Mouse (Mus musculus) left cerebral cortex, adult 6 months (tissue): ENCODE measurements around the gene Olfr1280. TPM values are rescaled to one million over a fixed set of nuclear protein-coding genes. Genes with fewer than 3 reads are reported as not detected.

Experiments
- long read RNA-seq, 2 experiments: library from polyadenylated mRNA; unstranded; transcript quantifications; one replicate each; pipeline ENCODE4 v2.0.0; 2019 to 2020
- polyA plus RNA-seq: library from polyadenylated mRNA; unstranded; fragments of <200 nt; fragmentation: Nextera tagmentation; gene quantifications from 2 replicates; pipeline ENCODE4 v1.2.3, GENCODE M21; 2021

Olfr1280 gene
- not detected in 2 replicates for polyA plus RNA-seq
- long read RNA-seq, experiment 1, result 0 reads
- long read RNA-seq, experiment 2, result 0 reads

GRCm38 (mm10) chr2:111313717-111314116 lies at the start of gene Olfr1280:
Gene Olfr1280, plus strand, starts transcription at chr2:111314017.

GRCm38 (mm10) chr2:111274006-111274405 lies 39.8 kb upstream of the Olfr1280 start, which contains the start of gene Olfr1277:
Gene Olfr1277, minus strand, starts transcription at chr2:111274106.

GRCm38 (mm10) chr2:111289836-111290235 lies 24.0 kb upstream of the Olfr1280 start, which contains the start of gene Olfr1278:
Gene Olfr1278, plus strand, starts transcription at chr2:111290136.

GRCm38 (mm10) chr2:111300374-111300773 lies 13.4 kb upstream of the Olfr1280 start, which contains the start of gene Olfr1279:
Gene Olfr1279, plus strand, starts transcription at chr2:111300635.

GRCm38 (mm10) chr2:111326220-111326619 lies 12.4 kb downstream of the Olfr1280 start, which contains the start of gene Olfr1281:
Gene Olfr1281, plus strand, starts transcription at chr2:111326520.

GRCm38 (mm10) chr2:111335976-111336375 lies 22.2 kb downstream of the Olfr1280 start, which contains the start of gene Olfr1282:
Gene Olfr1282, minus strand, starts transcription at chr2:111336076.

GRCm38 (mm10) chr2:111366490-111366889 lies 52.7 kb downstream of the Olfr1280 start, which contains the start of gene Olfr1283:
Gene Olfr1283, plus strand, starts transcription at chr2:111366790.

GRCm38 (mm10) chr2:111375222-111375621 lies 61.4 kb downstream of the Olfr1280 start, which contains the start of gene Olfr1284:
Gene Olfr1284, plus strand, starts transcription at chr2:111375522.

Other genes starting within 250 kb of the Olfr1280 start
- not detected in 2 replicates for gene Gm13941, start 208.0 kb upstream of the Olfr1280 start, polyA plus RNA-seq
- not detected in 2 replicates for gene Gm15130, start 161.1 kb upstream of the Olfr1280 start, polyA plus RNA-seq
- not detected in 2 replicates for gene 4930430A15Rik, start 84.4 kb upstream of the Olfr1280 start, polyA plus RNA-seq
- gene Olfr1275, start 78.7 kb upstream of the Olfr1280 start, polyA plus RNA-seq, result not detected in 2 replicates
- gene Olfr1276, start 59.5 kb upstream of the Olfr1280 start, polyA plus RNA-seq, result not detected in 2 replicates
- gene Olfr1277, start 39.9 kb upstream of the Olfr1280 start, polyA plus RNA-seq, result not detected in 2 replicates
- not detected in 2 replicates for gene Olfr1278, start 23.9 kb upstream of the Olfr1280 start, polyA plus RNA-seq
- not detected in 2 replicates for gene Olfr1279, start 13.4 kb upstream of the Olfr1280 start, polyA plus RNA-seq
- not detected in 2 replicates for gene Olfr1281, start 12.5 kb downstream of the Olfr1280 start, polyA plus RNA-seq
- not detected in 2 replicates for gene Olfr1282, start 22.1 kb downstream of the Olfr1280 start, polyA plus RNA-seq
- gene Olfr1283, start 52.8 kb downstream of the Olfr1280 start, polyA plus RNA-seq, result not detected in 2 replicates
- not detected in 2 replicates for gene Olfr1284, start 61.5 kb downstream of the Olfr1280 start, polyA plus RNA-seq
- gene Olfr1286, start 109.1 kb downstream of the Olfr1280 start, polyA plus RNA-seq, result not detected in 2 replicates
- not detected in 2 replicates for gene Olfr1287, start 135.1 kb downstream of the Olfr1280 start, polyA plus RNA-seq
- gene Olfr1288, start 160.1 kb downstream of the Olfr1280 start, polyA plus RNA-seq, result not detected in 2 replicates
- gene Olfr1289, start 166.8 kb downstream of the Olfr1280 start, polyA plus RNA-seq, result not detected in 2 replicates
- not detected in 2 replicates for gene Olfr1290, start 179.8 kb downstream of the Olfr1280 start, polyA plus RNA-seq
- gene Olfr1291-ps1, start 183.2 kb downstream of the Olfr1280 start, polyA plus RNA-seq, result not detected in 2 replicates
- gene Olfr1293-ps, start 211.2 kb downstream of the Olfr1280 start, polyA plus RNA-seq, result not detected in 2 replicates
- gene Olfr1294, start 226.3 kb downstream of the Olfr1280 start, polyA plus RNA-seq, result not detected in 2 replicates